Mouse (Mus musculus) liver, adult 2 months (tissue): ENCODE results near the gene Gxylt2.

ENCODE experiments used
- CTCF ChIP-seq: fragments of 200-500 bp; IDR thresholded peaks from 2 replicates; pipeline ENCODE4 v1.5.1; 2011; ENCODE audit warnings: low read depth, low read length, control low read depth
- POLR2A ChIP-seq: fragments of 200-500 bp; IDR thresholded peaks from 2 replicates; pipeline ENCODE4 v1.6.1; 2011; ENCODE audit warnings: low read length, control low read depth; ENCODE audit not compliant: insufficient read depth; ENCODE audit errors: extremely low read depth

DNA sequence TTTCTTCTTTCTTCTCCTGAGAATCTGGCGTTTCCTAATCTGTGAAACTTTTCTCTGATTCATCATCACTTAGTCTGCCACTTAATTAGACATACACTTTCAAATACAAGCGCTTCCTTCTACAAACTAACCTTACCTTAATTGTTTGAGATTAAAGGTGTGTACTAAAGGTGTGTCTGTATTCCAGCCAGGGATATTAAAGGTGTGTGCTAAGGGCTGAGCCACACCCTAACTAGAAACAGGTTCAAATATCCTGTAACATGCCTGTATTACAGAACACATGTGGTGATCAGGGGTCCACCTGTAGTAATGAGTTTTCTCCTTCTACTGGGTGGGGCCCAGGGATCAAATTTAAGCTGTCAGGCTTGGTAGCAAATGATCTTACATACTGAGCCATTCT is 116.8 kb downstream of the Gxylt2 start:
- no peak for TF ChIP-seq CTCF
- no peak for TF ChIP-seq POLR2A
